ENCODE assay signal across 11 mouse cellular contexts in genomic region chr4:58825921-58826320, GRCm38 (mm10). TPM values are rescaled to one million over a fixed set of nuclear protein-coding genes. Genes with fewer than 3 reads are reported as not detected.
DNase-seq lines count a peak whose midpoint lies in the region.
"Had no signal": no experiment of that assay in that cellular context is flagged by ENCODE, and none has a peak within 500 bp of the region (broad histone marks: within the 10 kb centered on the region; RNA-seq: fewer than 3 reads in every experiment).

No protein-coding gene starts in this region.

- peak; percentile 4 to 5 for DNase-seq in cerebellum, postnatal 14 days
- DNase-seq in cerebellum, adult 9-11 months, result no peak
- DNase-seq in ovary, postnatal 36 days (ENCODE audit: low spot score), result peak; percentile 23
- no peak for DNase-seq in ovary, postnatal 10 days (ENCODE audit: low spot score)
- DNase-seq in adrenal gland, postnatal 36 days, result peak; percentile 48 to 55
- peak; percentile 54 for DNase-seq in skeletal muscle tissue, adult 2 months (ENCODE audit: low read depth, low spot score)
- DNase-seq in testis, postnatal 10 days (ENCODE audit: low spot score), result no peak
- no peak for DNase-seq in urinary bladder, postnatal 36 days (ENCODE audit: low spot score in 2 of 2)
- DNase-seq: cerebellum, adult 8-10 months; forebrain, postnatal 0 days had no signal

RNA-seq across cellular contexts. Expression of gene Olfr267, which starts 38.4 kb away (rescaled TPM):
- total RNA-seq in adrenal gland, postnatal 36 days (2021), result under 1 TPM; 0.26 to 0.56 TPM
- total RNA-seq: heart, postnatal 36 days had no signal

Comparison
In these comparisons a context has a peak if more than half of its experiments do, and no peak if none do; other contexts are left out.
1. DNase-seq: peak in cerebellum, postnatal 14 days (2 of 2), ovary, postnatal 36 days (single experiment), adrenal gland, postnatal 36 days (2 of 2) and skeletal muscle tissue, adult 2 months (single experiment); none in cerebellum, adult 9-11 months (single experiment), ovary, postnatal 10 days (single experiment), testis, postnatal 10 days (single experiment) and urinary bladder, postnatal 36 days (0 of 2).